Mouse (Mus musculus): ENCODE data around the gene Ptprd. TPM values are rescaled to one million over a fixed set of nuclear protein-coding genes. Genes with fewer than 3 reads are reported as not detected.

Ptprd gene
- polyA plus RNA-seq, 2 experiments, result 48.6 to 50.4 TPM

DNA sequence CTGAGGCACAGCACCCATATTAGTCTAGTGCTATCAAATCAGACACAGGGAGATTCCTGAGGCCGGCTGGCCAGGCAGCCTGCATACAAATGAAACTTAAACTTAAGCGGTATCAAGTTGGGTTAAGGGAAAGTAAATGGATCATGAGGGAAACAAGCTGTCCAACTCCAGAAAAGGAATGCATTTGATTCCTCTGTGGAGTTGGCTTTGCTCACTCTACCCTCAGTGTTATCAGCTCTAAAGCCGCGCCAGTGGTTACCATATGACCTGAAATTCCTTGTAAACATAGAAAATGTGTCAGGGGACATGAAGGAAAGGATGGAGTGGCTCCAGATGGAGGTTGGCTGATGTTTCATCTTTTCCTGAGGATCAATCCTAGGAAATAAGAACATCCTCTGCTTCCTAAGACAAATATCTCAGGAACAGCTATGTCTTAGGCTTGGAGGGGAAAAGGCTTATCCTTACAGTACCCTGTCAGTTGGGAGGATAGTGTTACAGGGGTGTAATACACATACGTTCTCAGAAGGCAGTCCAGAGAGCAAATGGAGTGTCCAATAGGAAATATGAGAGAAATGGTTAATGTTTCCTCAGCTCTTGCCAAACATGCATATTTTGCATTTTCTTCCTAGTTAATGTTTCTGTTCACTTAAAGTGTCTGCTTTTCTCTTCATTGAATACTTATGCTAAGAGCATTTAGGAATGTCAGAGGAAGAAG, 697.7 kb downstream of the Ptprd start:
- Histone ChIP-seq H3K4me3 (replicated peaks; ENCODE audit: low read length) (no peak overlapping the region), H3K36me3 (ENCODE audit: control insufficient read depth, insufficient read depth, low read length) (no peaks in the 10 kb centered on the region), H3K9me3 (ENCODE audit: control insufficient read depth, low read length) (no peaks in the 10 kb centered on the region), H3K4me2 (replicated peaks; ENCODE audit: low read depth, low read length, severe bottlenecking) (no peak overlapping the region), H3K4me1 (ENCODE audit: control insufficient read depth, insufficient read depth, low read length) (no peaks in the 10 kb centered on the region), H3K9ac (ENCODE audit: low read depth, low read length, severe bottlenecking) (no peak overlapping the region), H3K27me3 (ENCODE audit: control insufficient read depth, insufficient read depth, low read length) (no peaks in the 10 kb centered on the region), H3K27ac (replicated peaks; ENCODE audit: low read depth, low read length) (no peak overlapping the region)
- 61% methylated on average over 5 of the region's 5 CpGs for WGBS
- no peak for TF ChIP-seq POLR2A (IDR thresholded peaks at IDR 0.05; ENCODE audit: borderline replicate concordance, extremely low read depth, insufficient read depth, insufficient read length)
- peak; percentile 63 for DNase-seq (ENCODE audit: low spot score)
- ATAC-seq (ENCODE audit: low FRiP score, low read depth), result peak; percentile 53

DNA sequence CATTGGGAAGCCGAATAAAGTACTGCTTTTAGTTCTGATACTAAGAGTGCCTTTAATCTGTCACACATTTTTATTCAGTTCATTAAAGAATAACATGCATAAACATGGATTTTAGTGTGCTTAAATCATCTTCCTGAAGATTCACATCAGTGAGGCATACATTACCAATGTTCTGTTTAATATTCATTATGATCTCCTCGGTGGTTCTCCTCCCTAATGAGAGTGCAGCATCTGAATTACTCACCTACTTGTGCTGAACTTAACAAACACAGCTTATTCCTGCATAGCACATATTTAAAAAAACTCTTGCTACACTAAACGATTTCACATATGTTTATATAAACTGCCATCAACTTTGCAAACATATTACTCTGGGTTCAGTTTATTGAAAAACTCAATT, 698.7 kb downstream of the Ptprd start:
- H3K27ac ChIP-seq (replicated peaks; ENCODE audit: low read depth, low read length), result no peak overlapping the region
- H3K9ac ChIP-seq (ENCODE audit: low read depth, low read length, severe bottlenecking), result no peak overlapping the region
- no peak overlapping the region for H3K4me3 ChIP-seq (replicated peaks; ENCODE audit: low read length)
- H3K4me2 ChIP-seq (replicated peaks; ENCODE audit: low read depth, low read length, severe bottlenecking), result no peak overlapping the region
- H3K9me3 ChIP-seq (ENCODE audit: control insufficient read depth, low read length), result no peaks in the 10 kb centered on the region
- H3K27me3 ChIP-seq (ENCODE audit: control insufficient read depth, insufficient read depth, low read length), result no peaks in the 10 kb centered on the region
- TF ChIP-seq POLR2A (IDR thresholded peaks at IDR 0.05; ENCODE audit: borderline replicate concordance, extremely low read depth, insufficient read depth, insufficient read length), result no peak
- no peak for DNase-seq (ENCODE audit: low spot score)
- WGBS, result 71% methylated on average over 3 of the region's 3 CpGs
- no peak for ATAC-seq (ENCODE audit: low FRiP score, low read depth)
- no peaks in the 10 kb centered on the region for H3K4me1 ChIP-seq (ENCODE audit: control insufficient read depth, insufficient read depth, low read length)
- H3K36me3 ChIP-seq (ENCODE audit: control insufficient read depth, insufficient read depth, low read length), result no peaks in the 10 kb centered on the region

DNA sequence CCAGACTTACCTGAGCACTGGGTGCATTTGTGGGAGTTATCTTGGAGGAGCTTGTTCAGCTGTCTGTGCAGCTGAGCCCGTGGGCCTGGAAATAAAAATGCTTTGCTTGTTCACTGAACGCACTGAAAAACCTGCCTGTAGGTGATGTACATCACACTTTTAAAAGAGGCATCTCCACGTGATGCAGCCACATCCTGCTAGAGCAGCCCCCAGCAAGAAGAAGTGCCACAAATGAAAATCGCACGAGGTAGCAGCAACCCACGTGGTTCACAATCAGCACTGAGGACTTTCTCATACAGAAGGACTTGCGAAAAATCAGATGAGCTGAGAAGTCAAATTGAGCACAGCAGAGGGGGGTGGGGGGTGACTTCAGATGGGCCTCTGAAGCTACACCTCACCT, 757.7 kb downstream of the Ptprd start:
- TF ChIP-seq POLR2A (IDR thresholded peaks at IDR 0.05; ENCODE audit: borderline replicate concordance, extremely low read depth, insufficient read depth, insufficient read length), result no peak
- H3K4me2 ChIP-seq (replicated peaks; ENCODE audit: low read depth, low read length, severe bottlenecking), result no peak overlapping the region
- H3K27ac ChIP-seq (replicated peaks; ENCODE audit: low read depth, low read length), result no peak overlapping the region
- H3K4me1 ChIP-seq (ENCODE audit: control insufficient read depth, insufficient read depth, low read length), result no peaks in the 10 kb centered on the region
- no peak overlapping the region for H3K4me3 ChIP-seq (replicated peaks; ENCODE audit: low read length)
- no peaks in the 10 kb centered on the region for H3K9me3 ChIP-seq (ENCODE audit: control insufficient read depth, low read length)
- H3K27me3 ChIP-seq (ENCODE audit: control insufficient read depth, insufficient read depth, low read length), result no peaks in the 10 kb centered on the region
- ATAC-seq (ENCODE audit: low FRiP score, low read depth) (no peak), DNase-seq (ENCODE audit: low spot score) (no peak)
- WGBS, result 70% methylated on average over 7 of the region's 7 CpGs
- no peak overlapping the region for H3K9ac ChIP-seq (ENCODE audit: low read depth, low read length, severe bottlenecking)
- H3K36me3 ChIP-seq (ENCODE audit: control insufficient read depth, insufficient read depth, low read length), result no peaks in the 10 kb centered on the region

DNA sequence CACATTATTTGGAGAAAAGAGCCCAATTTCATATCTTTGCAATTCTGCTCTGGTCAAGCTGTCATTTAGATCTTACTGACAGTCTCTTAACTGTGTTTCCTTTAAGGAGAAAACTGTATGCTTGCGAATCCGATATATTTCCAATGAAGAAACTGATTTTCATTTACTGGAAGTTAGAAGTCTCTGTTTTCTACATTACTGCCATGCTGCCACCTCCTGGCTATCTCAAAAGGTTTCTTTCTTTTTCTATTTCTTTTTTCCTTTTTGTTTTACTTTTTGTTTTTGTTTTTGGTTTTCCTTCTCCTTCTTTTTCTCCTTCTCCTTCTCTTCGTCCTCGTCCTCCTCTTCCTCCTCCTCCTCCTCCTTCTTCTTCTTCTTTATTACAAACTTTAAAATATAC, 812.6 kb downstream of the Ptprd start:
- H3K27me3 ChIP-seq (ENCODE audit: control insufficient read depth, insufficient read depth, low read length), result no peaks in the 10 kb centered on the region
- peak; percentile 29 for DNase-seq (ENCODE audit: low spot score)
- no peaks in the 10 kb centered on the region for H3K9me3 ChIP-seq (ENCODE audit: control insufficient read depth, low read length)
- H3K4me1 ChIP-seq (ENCODE audit: control insufficient read depth, insufficient read depth, low read length), result no peaks in the 10 kb centered on the region
- TF ChIP-seq POLR2A (IDR thresholded peaks at IDR 0.05; ENCODE audit: borderline replicate concordance, extremely low read depth, insufficient read depth, insufficient read length), result no peak
- no peak for ATAC-seq (ENCODE audit: low FRiP score, low read depth)
- no peak overlapping the region for H3K4me3 ChIP-seq (replicated peaks; ENCODE audit: low read length)
- no peak overlapping the region for H3K27ac ChIP-seq (replicated peaks; ENCODE audit: low read depth, low read length)
- whole genome bisulfite sequencing, result 64% methylated on average over 4 of the region's 4 CpGs
- no peaks in the 10 kb centered on the region for H3K36me3 ChIP-seq (ENCODE audit: control insufficient read depth, insufficient read depth, low read length)
- no peak overlapping the region for H3K9ac ChIP-seq (ENCODE audit: low read depth, low read length, severe bottlenecking)
- no peak overlapping the region for H3K4me2 ChIP-seq (replicated peaks; ENCODE audit: low read depth, low read length, severe bottlenecking)

DNA sequence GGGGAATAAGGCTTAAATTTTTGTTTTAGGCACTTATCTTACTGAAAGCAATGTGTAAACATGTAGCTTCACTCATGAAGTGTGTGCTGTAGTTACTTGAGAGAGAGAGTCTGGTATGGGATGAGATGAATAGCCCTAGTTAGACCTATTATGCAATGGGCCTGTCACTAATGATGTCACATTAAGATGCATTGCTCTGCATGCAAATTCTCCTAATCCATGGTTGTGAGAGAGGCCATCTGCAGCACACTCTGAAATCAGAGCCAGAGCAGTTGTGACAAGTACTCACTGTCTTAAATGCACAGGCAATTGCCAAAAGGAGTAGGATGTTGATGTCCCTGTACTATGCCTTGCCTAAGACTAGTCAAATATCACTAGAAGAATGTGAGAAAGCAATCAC, 850.0 kb downstream of the Ptprd start:
- H3K27me3 ChIP-seq (ENCODE audit: control insufficient read depth, insufficient read depth, low read length), result no peaks in the 10 kb centered on the region
- no peak overlapping the region for H3K4me3 ChIP-seq (replicated peaks; ENCODE audit: low read length)
- no peaks in the 10 kb centered on the region for H3K9me3 ChIP-seq (ENCODE audit: control insufficient read depth, low read length)
- DNase-seq (ENCODE audit: low spot score) (no peak), ATAC-seq (ENCODE audit: low FRiP score, low read depth) (no peak)
- no peaks in the 10 kb centered on the region for H3K4me1 ChIP-seq (ENCODE audit: control insufficient read depth, insufficient read depth, low read length)
- no peak for TF ChIP-seq POLR2A (IDR thresholded peaks at IDR 0.05; ENCODE audit: borderline replicate concordance, extremely low read depth, insufficient read depth, insufficient read length)
- no peak overlapping the region for H3K9ac ChIP-seq (ENCODE audit: low read depth, low read length, severe bottlenecking)
- no peak overlapping the region for H3K27ac ChIP-seq (replicated peaks; ENCODE audit: low read depth, low read length)
- H3K36me3 ChIP-seq (ENCODE audit: control insufficient read depth, insufficient read depth, low read length), result no peaks in the 10 kb centered on the region
- no peak overlapping the region for H3K4me2 ChIP-seq (replicated peaks; ENCODE audit: low read depth, low read length, severe bottlenecking)
